Mouse (Mus musculus): ENCODE measurements around the gene Gsta3.

GRCm38 (mm10) chr1:21232516-21232915 is 7.9 kb upstream of the Gsta3 start:
- TF ChIP-seq POLR2A (IDR thresholded peaks at IDR 0.05; ENCODE audit: insufficient read length, low read depth) (no peak), POLR2AphosphoS2 (IDR thresholded peaks at IDR 0.05; ENCODE audit: insufficient read length, low read depth) (no peak), E2F4 (IDR thresholded peaks at IDR 0.05; ENCODE audit: insufficient read depth) (no peak)

Data from myocyte (in vitro differentiated cells).